Mouse (Mus musculus): Measurements from ENCODE around the gene Tmem240.
"Not testable (repeated sequence)": the region's sequence is repeated elsewhere in the genome, so short reads cannot be mapped to it uniquely, and the experiment has no call there.

Gene Tmem240

DNA sequence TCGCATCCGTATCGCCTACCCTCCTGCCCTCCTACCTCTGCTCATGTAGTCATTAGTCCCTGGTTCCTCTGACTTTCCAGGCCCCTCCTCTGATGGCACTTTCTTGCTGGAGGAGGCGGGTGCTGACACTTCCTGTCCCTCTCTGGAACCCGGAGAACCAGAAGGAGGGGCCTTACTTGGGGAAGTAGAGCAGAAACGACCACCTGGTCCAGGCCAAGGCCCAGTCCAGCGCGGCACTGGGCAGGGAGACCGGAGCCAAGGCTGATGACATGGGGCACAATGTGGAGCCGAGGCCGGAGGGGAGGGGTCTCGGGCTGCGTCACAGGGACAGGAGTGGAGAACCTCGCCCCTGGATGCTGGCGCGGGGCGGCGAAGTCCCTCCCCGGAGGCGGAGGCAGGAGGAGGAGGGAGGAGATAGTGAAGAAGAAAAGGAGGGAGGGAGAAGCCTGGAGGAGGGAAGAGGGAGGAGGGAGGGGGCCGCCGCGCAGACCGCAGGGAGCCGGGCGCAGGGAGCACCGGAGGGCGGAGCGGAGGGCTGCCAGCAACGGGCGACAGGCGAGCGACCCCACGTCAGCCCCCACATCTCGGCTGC, at the start of gene Tmem240:
Gene Tmem240 (plus strand): TSS at position 451 of the 592 bp plus-strand sequence.
- in situ Hi-C loops (cut with MboI; ENCODE audit: low pct_unique_long_range_greater_than_20kb in 1 of 2, low sequenced_read_pairs in 2 of 2, unreplicated experiment in 1 of 2), result no loop called here

DNA sequence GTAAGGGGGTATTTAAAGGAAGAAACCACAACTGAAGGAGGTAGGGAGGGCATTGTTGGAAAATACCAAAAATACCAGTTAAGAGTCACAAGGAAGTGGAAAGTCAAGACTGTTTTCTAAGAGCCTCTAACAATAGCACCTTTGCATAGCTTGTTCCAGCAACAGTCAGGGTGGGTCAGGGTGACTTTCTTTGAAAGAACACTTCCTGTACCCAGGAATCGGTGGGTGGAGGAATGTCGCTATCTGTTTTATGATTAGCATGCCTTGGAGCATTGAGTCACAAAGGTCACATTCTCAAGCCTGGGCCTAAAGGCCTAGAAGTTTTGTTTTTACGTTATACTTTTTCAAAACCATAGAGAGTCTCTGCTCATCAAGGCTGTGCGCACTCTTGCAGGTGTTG, 46.8 kb upstream of the Tmem240 start:
- in situ Hi-C loops (cut with MboI; ENCODE audit: low pct_unique_long_range_greater_than_20kb in 1 of 2, low sequenced_read_pairs in 2 of 2, unreplicated experiment in 1 of 2), result not testable (repeated sequence)

DNA sequence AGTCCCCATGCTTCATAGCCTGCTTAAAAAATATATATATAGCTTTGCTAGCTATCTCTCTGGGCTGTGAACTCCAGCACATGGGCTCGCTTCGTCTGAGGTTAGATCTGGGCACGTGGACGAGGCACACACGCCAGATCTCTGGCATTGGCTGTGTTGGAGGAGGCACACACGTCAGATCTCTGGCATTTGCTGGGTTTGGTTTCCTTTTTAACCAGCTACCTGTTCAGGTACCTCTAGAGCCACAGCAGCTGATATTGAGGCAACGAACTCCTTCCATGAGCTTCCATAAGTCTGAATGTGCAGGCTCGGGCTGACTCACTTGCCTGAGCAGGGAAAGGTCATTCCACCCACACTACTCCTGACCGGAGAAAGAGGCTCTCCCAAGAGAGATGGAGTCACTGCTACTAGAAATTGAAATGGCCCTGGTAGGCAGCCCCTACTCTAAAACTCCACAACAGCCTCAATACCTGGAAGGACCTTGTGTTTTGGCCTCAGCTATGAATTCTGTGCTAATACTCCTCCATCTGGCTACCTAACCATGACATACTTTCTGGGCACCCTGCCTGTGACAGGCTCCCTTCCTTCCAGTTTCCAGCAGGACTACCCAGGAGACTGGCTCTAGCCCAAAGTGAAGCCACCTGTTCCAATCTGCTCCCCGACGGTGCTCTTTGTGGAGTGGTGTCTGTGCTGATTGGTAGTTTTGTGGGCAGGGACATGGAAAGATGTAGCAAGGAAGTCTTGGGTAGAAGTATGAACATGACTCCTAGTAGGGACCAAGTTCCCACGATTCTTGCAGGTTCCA, 43.8 kb upstream of the Tmem240 start:
- in situ Hi-C loops (cut with MboI; ENCODE audit: low pct_unique_long_range_greater_than_20kb in 1 of 2, low sequenced_read_pairs in 2 of 2, unreplicated experiment in 1 of 2), result no loop called here

GRCm38 (mm10) chr4:155692421-155692820, 42.2 kb upstream of the Tmem240 start:
- in situ Hi-C loops (cut with MboI; ENCODE audit: low pct_unique_long_range_greater_than_20kb in 1 of 2, low sequenced_read_pairs in 2 of 2, unreplicated experiment in 1 of 2), result no loop called here

DNA sequence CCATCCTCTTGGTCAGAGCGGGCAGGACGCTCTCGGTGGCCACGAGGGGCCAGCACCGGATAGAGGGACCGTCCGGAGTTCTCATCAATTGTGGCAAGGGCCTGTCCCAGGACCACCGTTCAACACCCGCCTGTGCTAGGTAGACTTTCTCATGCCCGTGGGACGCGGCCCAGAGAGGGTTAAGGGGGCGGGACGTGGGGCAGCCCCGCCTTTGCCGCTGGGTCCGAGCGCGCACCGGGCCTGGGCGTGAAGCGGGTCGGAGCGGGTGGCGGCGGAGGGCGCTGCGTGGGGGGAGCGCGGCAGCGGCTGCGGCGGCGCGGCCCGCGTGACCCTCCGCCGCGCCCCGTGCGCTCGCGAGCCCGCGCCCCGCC, 40.5 kb upstream of the Tmem240 start, which contains the start of gene Fndc10:
Gene Fndc10 (plus strand): TSS at position 232 of the 371 bp plus-strand sequence.
- in situ Hi-C loops (cut with MboI; ENCODE audit: low pct_unique_long_range_greater_than_20kb in 1 of 2, low sequenced_read_pairs in 2 of 2, unreplicated experiment in 1 of 2), result no loop called here

- in situ Hi-C loops (cut with MboI; ENCODE audit: low pct_unique_long_range_greater_than_20kb in 1 of 2, low sequenced_read_pairs in 2 of 2, unreplicated experiment in 1 of 2), result no loop called here
These were observed 39.9 kb upstream of the Tmem240 start for GRCm38 (mm10) chr4:155694482-155695401.

DNA sequence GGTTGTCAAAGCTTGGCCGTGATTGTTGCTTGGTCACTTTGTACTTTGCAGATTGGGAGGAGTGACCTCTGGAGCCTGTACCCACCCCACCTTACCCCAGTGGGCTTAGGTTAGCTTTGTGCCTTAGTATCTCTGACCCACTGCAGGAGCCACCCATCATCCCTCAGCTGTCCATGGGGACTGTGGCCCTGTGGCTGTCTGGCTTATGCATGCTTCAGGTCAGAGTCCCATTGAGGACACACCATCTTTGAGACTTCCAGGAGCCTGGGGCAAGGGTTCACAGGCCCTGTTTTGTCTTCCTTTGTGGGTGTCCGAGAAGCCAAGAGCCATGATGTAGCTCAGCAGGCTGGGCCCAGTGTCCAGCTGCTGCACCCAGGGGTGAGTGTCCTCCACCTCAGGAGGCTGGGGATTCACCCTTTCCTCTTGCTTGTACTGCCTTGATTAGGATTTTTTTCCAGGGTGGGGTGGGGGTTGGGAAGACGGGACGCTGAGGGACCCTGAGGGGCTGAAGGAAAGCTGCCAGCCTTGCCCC, 39.0 kb upstream of the Tmem240 start:
- in situ Hi-C loops (cut with MboI; ENCODE audit: low pct_unique_long_range_greater_than_20kb in 1 of 2, low sequenced_read_pairs in 2 of 2, unreplicated experiment in 1 of 2), result no loop called here

DNA sequence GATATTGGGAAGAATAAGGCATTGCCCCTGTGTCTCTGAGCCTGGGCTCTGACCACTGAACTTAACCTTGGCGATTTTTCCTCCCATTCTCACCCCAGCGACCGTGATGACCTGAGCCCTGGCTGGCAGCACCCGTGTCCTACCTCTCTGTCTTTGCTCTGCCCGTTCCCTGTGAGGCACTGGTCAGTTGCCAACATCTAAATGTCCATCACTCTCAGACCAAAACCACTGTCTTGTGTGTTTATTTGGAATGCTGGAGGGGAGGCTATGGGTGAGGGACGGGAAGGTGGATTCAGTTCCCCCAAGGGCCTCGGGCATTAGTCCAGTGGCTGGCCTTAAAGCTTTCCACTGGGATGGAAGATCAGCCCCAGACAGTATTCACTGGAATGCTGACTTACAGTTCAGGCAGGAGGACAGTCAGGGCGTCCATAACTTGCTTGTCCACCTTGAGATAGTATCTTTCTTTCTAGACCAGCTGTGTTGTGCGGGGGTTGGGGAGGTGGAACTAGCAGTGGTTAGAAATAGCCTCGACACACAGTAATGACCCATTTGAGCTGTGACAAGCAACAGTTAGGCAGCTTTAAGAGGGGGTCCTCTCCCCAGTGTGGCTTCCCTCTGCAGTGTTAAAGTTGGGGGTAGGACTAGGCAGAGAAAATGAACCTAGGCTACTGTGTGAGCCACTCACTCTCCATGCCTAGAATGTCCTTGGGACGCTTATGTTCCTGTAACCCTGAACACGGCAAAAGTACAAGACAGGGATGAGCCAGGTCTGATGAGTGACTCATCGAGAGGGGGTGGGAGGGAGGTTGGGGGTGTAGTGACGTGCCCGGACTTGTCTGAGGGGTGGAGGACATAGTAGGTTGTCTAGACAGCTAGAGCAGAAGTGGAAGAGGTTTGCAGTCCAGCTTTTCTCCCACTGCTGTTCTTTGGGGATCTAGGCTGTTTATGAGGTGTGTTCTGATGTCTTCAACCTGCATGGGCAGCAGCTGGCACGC, 38.0 kb upstream of the Tmem240 start:
- in situ Hi-C loops (cut with MboI; ENCODE audit: low pct_unique_long_range_greater_than_20kb in 1 of 2, low sequenced_read_pairs in 2 of 2, unreplicated experiment in 1 of 2), result no loop called here

DNA sequence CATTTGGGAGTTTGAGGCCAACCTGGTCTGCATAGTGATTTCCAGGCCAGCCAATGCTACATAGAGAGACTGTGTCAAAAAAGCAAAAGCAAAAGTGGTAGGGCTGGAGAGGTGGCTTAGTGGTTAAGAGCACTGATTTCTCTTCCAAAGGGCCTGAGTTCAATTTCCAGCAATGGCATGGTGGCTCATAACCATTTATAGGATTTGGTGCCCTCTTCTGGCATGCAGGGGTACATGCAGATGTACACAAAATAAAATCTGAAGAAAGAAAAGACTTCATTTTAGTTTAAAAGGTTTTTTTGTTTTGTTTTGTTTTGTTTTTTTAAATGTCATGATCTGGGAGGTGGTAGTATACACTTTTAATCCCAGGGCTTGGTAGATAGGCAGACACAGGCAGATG, 34.2 kb upstream of the Tmem240 start:
- in situ Hi-C loops (cut with MboI; ENCODE audit: low pct_unique_long_range_greater_than_20kb in 1 of 2, low sequenced_read_pairs in 2 of 2, unreplicated experiment in 1 of 2), result loop anchor here in 1 of 2 experiments (5.0 kb wide), 1 partner anchor 48 kb away; the partner anchor contains the start of gene Mmp23

- in situ Hi-C loops (cut with MboI; ENCODE audit: low pct_unique_long_range_greater_than_20kb in 1 of 2, low sequenced_read_pairs in 2 of 2, unreplicated experiment in 1 of 2), result loop anchor here in 1 of 2 experiments (5.0 kb wide), 1 partner anchor 51 kb away; the partner anchor contains the start of gene Mmp23
These were observed 31.1 kb upstream of the Tmem240 start for GRCm38 (mm10) chr4:155703425-155703929.

DNA sequence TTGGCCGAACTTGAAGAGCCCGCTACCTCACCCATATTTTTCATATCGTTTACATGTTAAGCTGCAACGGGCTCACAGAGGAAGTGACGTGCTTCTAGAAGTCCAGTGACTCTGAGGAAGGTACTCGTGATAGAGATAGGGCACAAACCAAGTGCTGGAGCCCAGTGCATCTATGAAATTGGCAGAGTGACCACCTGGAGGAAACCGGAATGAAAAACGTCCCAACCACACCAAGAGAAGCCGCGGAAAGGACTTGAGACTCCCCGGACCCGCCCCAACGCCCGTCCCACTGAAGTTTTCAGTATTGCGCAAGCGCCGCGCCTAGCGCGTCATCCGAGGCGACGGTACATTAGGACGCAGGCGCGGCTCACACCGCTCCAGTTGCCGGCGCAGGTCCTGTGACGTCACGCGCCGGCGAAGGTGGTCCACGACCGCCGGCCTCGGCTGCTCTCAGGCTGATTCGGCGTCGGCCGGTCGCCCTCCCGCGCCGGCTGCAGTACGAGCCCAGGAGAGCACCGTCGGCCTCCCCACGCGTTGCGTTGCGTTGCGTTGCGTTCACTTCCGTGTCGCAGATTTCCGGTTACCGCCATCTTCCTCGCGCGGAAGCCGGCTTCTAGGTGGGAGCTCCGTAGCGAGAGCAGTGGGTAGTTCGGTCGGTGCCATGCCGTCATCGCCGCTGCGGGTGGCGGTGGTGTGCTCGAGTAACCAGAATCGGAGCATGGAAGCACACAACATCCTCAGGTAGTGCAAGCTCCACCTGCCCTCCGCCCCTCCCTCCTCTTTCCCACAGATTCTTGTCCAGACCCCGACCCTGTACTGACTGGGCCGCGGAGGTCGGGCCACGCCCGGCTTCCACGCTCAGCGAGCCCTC, 29.6 kb upstream of the Tmem240 start, which contains the start of gene Ssu72:
Gene Ssu72 (plus strand): TSS at position 80 of the 871 bp plus-strand sequence.
- in situ Hi-C loops (cut with MboI; ENCODE audit: low pct_unique_long_range_greater_than_20kb in 1 of 2, low sequenced_read_pairs in 2 of 2, unreplicated experiment in 1 of 2), result loop anchor here in 1 of 2 experiments (5.0 kb wide), 1 partner anchor 53 kb away; the partner anchor contains the start of gene Mmp23

GRCm38 (mm10) chr4:155705592-155705929, 29.0 kb upstream of the Tmem240 start:
- in situ Hi-C loops (cut with MboI; ENCODE audit: low pct_unique_long_range_greater_than_20kb in 1 of 2, low sequenced_read_pairs in 2 of 2, unreplicated experiment in 1 of 2), result no loop called here

- in situ Hi-C loops (cut with MboI; ENCODE audit: low pct_unique_long_range_greater_than_20kb in 1 of 2, low sequenced_read_pairs in 2 of 2, unreplicated experiment in 1 of 2), result no loop called here
These were observed 26.0 kb upstream of the Tmem240 start for GRCm38 (mm10) chr4:155708582-155708981.

DNA sequence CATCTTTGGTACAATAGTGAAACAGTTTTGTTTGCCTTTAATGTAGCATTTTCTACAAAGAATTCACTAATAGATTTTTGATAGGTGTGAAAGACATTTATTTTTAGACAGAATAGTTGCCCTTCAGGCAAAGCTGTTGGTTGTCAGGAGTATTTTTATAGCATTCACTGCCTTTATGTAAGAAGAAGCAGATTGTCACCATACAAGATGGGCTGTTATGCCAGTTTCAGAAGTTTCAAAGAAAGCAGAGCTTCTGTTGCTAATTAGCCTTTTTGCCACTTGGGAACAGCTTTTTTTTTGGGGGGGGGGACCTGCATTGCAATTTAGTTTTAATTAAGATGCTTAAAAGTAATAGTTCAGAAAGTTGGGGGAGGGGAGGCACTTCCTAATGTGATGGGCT, 25.6 kb upstream of the Tmem240 start:
- in situ Hi-C loops (cut with MboI; ENCODE audit: low pct_unique_long_range_greater_than_20kb in 1 of 2, low sequenced_read_pairs in 2 of 2, unreplicated experiment in 1 of 2), result no loop called here

DNA sequence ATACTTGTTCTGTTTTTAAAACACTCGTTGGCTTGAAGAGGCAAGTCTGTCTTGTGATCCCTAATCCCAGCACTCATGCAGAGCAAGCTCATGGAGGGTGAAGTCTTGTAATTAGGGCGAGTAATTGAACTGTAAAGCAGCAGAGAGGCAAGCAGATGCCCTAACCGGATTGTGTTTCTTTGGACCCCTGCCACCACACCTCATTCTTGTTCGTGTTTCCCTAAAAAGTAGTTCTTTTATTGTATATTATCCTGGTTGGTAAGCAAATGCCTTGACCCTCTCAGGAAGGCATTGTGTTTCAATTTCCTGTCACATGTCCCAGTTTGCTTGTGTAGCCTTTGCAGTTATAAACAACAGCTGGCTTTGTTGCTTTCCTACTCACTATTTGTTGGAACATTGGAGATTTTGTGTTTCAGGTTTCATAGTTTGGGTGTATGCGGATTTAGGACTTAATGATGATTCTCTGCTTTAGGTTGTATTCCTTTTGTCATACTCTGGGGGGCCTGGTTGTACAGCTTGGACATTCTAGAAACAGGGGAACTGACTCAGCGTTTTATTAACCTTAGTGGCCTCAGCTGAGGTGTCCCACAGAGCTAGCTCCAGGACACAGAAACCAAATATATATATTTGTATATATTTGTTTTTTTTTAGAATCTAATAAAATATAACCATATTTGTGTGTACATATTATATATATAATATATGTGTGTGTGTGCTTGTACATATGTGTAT, 23.9 kb upstream of the Tmem240 start:
- in situ Hi-C loops (cut with MboI; ENCODE audit: low pct_unique_long_range_greater_than_20kb in 1 of 2, low sequenced_read_pairs in 2 of 2, unreplicated experiment in 1 of 2), result no loop called here

- in situ Hi-C loops (cut with MboI; ENCODE audit: low pct_unique_long_range_greater_than_20kb in 1 of 2, low sequenced_read_pairs in 2 of 2, unreplicated experiment in 1 of 2), result no loop called here
These were observed 12.9 kb upstream of the Tmem240 start for GRCm38 (mm10) chr4:155721668-155722083.

All from mouse embryonic stem cell (cell line).